Mouse (Mus musculus) c-Kit-positive CD71-positive TER-119-negative erythroid progenitor cells, embryonic 14.5 days (primary cell): Measurements from ENCODE around the gene Abhd14a.

Experiments
- DNase-seq: peaks from one replicate; pipeline ENCODE4 v3.0.0-alpha.2; 2013; ENCODE audit warnings: low read depth

The Abhd14a gene

GRCm38 (mm10) chr9:106469317-106469716 is 21.8 kb upstream of the Abhd14a start:
- no peak for DNase-seq

GRCm38 (mm10) chr9:106467746-106468145 is 20.3 kb upstream of the Abhd14a start:
- no peak for DNase-seq

- no peak for DNase-seq
Observed at GRCm38 (mm10) chr9:106466721-106467120, 19.2 kb upstream of the Abhd14a start.

- DNase-seq: no peak
Observed at GRCm38 (mm10) chr9:106465571-106466200, 18.2 kb upstream of the Abhd14a start, which contains the start of gene Gpr62. TSS of gene Gpr62 (minus strand) at chr9:106465938.

- DNase-seq: no peak
Observed at GRCm38 (mm10) chr9:106464751-106465541, 17.5 kb upstream of the Abhd14a start.

- DNase-seq: no peak
Observed at GRCm38 (mm10) chr9:106463122-106464063, 15.9 kb upstream of the Abhd14a start.

GRCm38 (mm10) chr9:106462430-106462800 is 14.9 kb upstream of the Abhd14a start:
- no peak for DNase-seq

GRCm38 (mm10) chr9:106461641-106462429 is 14.4 kb upstream of the Abhd14a start:
- DNase-seq: no peak

GRCm38 (mm10) chr9:106461026-106461415 is 13.5 kb upstream of the Abhd14a start:
- DNase-seq: no peak

GRCm38 (mm10) chr9:106460401-106461025 is 13.0 kb upstream of the Abhd14a start:
- DNase-seq: no peak

- DNase-seq: no peak
Observed at GRCm38 (mm10) chr9:106459946-106460345, 12.5 kb upstream of the Abhd14a start.

- no peak for DNase-seq
Observed at GRCm38 (mm10) chr9:106457920-106458319, 10.4 kb upstream of the Abhd14a start.

- DNase-seq: no peak
Observed at GRCm38 (mm10) chr9:106457163-106457559, 9.7 kb upstream of the Abhd14a start.

- DNase-seq: no peak
Observed at GRCm38 (mm10) chr9:106456325-106457162, 9.1 kb upstream of the Abhd14a start.

- no peak for DNase-seq
Observed at GRCm38 (mm10) chr9:106454888-106455681, 7.6 kb upstream of the Abhd14a start.

- no peak for DNase-seq
Observed at GRCm38 (mm10) chr9:106454071-106454761, 6.7 kb upstream of the Abhd14a start.

- DNase-seq: no peak
Observed at GRCm38 (mm10) chr9:106453271-106454070, 6.0 kb upstream of the Abhd14a start, which contains the start of gene Pcbp4. TSS of gene Pcbp4 (plus strand) at chr9:106453291.

GRCm38 (mm10) chr9:106452821-106453220 is 5.3 kb upstream of the Abhd14a start:
- no peak for DNase-seq
